Comparison of ENCODE assay signal across 9 mouse cellular contexts in genomic region chr2:170450933-170451332, GRCm38 (mm10). TPM values are rescaled to one million over a fixed set of nuclear protein-coding genes. Genes with fewer than 3 reads are reported as not detected.
DNase-seq lines count a peak whose midpoint lies in the region; ATAC-seq and TF ChIP-seq lines count a peak whose summit lies in the region.
"Had no signal": no experiment of that assay in that cellular context is flagged by ENCODE, and none has a peak within 500 bp of the region (broad histone marks: within the 10 kb centered on the region; RNA-seq: fewer than 3 reads in every experiment).

No protein-coding gene starts in this region.

- peaks cover 3% of the 10 kb centered on the region; the same call in 1 of the 2 replicates for H3K27me3 ChIP-seq in neural tube, embryonic 15.5 days (replicated peaks)
- H3K27me3 ChIP-seq in limb, embryonic 14.5 days (ENCODE audit: control insufficient read depth, insufficient read depth, low read length) = no peaks in the 10 kb centered on the region
- H3K27me3 ChIP-seq in midbrain, postnatal 0 days (ENCODE audit: insufficient read depth, low read length) = peaks cover 4% of the 10 kb centered on the region; the same call in 1 of the 2 replicates

- 10% methylated on average over 9 of the region's 9 CpGs for WGBS in neural tube, embryonic 15.5 days
- 7% methylated on average over 9 of the region's 9 CpGs for WGBS in limb, embryonic 14.5 days
- WGBS in midbrain, postnatal 0 days = 6% methylated on average over 9 of the region's 9 CpGs

- no peak overlapping the region for H3K27ac ChIP-seq in neural tube, embryonic 15.5 days (replicated peaks)
- H3K27ac ChIP-seq in limb, embryonic 14.5 days (replicated peaks; ENCODE audit: low read depth, low read length) = no peak overlapping the region
- no peak overlapping the region for H3K27ac ChIP-seq in midbrain, postnatal 0 days (ENCODE audit: low read depth, low read length)

- no peak overlapping the region for H3K4me2 ChIP-seq in neural tube, embryonic 15.5 days
- peak overlapping the region; percentile 27; the same call in 1 of the 2 replicates for H3K4me2 ChIP-seq in limb, embryonic 14.5 days (replicated peaks; ENCODE audit: low read depth, low read length, severe bottlenecking)
- no peak overlapping the region for H3K4me2 ChIP-seq in midbrain, postnatal 0 days (ENCODE audit: low read depth, low read length, poor library complexity, severe bottlenecking)

- H3K9me3 ChIP-seq in neural tube, embryonic 15.5 days (replicated peaks) = no peaks in the 10 kb centered on the region
- H3K9me3 ChIP-seq in limb, embryonic 14.5 days (ENCODE audit: control insufficient read depth, low read length) = no peaks in the 10 kb centered on the region
- H3K9me3 ChIP-seq in midbrain, postnatal 0 days (ENCODE audit: low read length) = no peaks in the 10 kb centered on the region

- no peak overlapping the region for H3K4me3 ChIP-seq in neural tube, embryonic 15.5 days (replicated peaks)
- no peak overlapping the region for H3K4me3 ChIP-seq in limb, embryonic 14.5 days (replicated peaks; ENCODE audit: low read length)
- no peak overlapping the region for H3K4me3 ChIP-seq in midbrain, postnatal 0 days (ENCODE audit: low read depth, low read length)

- H3K4me1 ChIP-seq in neural tube, embryonic 15.5 days = no peaks in the 10 kb centered on the region
- H3K4me1 ChIP-seq in limb, embryonic 14.5 days (ENCODE audit: control insufficient read depth, insufficient read depth, low read length) = no peaks in the 10 kb centered on the region
- no peaks in the 10 kb centered on the region for H3K4me1 ChIP-seq in midbrain, postnatal 0 days (ENCODE audit: insufficient read depth, low read length)

- peak; percentile 91 for DNase-seq in neural tube, embryonic 10.5 days (ENCODE audit: extremely low spot score, low spot score)
- peak; percentile 87 for DNase-seq in embryo, embryonic 9.5 days (ENCODE audit: extremely low spot score)
- DNase-seq in heart, adult 18-20 months = peak; percentile 58 to 91
- DNase-seq in kidney, adult 8-10 months = peak; percentile 78 to 93
- DNase-seq in limb, embryonic 14.5 days (ENCODE audit: low spot score) = peak; percentile 77
- peak; percentile 74 for DNase-seq in midbrain, postnatal 0 days (ENCODE audit: low spot score)
- peak; percentile 20 to 51 for DNase-seq in spleen, postnatal 14 days (ENCODE audit: low spot score in 2 of 2)

- no peak for TF ChIP-seq POLR2A in limb, embryonic 14.5 days (IDR thresholded peaks at IDR 0.05; ENCODE audit: borderline replicate concordance, extremely low read depth, insufficient read depth, insufficient read length)

- ATAC-seq in neural tube, embryonic 15.5 days (ENCODE audit: low FRiP score) = no peak
- ATAC-seq in limb, embryonic 14.5 days (ENCODE audit: low FRiP score, low read depth) = no peak; the same call in 1 of the 2 replicates
- no peak for ATAC-seq in midbrain, postnatal 0 days (ENCODE audit: low FRiP score)

- peak; percentile 92 for TF ChIP-seq CTCF in midbrain, postnatal 0 days (IDR thresholded peaks at IDR 0.05)

- H3K9ac ChIP-seq in neural tube, embryonic 15.5 days (replicated peaks) = no peak overlapping the region
- H3K9ac ChIP-seq in limb, embryonic 14.5 days (ENCODE audit: low read depth, low read length, severe bottlenecking) = no peak overlapping the region
- H3K9ac ChIP-seq in midbrain, postnatal 0 days (replicated peaks; ENCODE audit: low read length, poor library complexity, severe bottlenecking) = no peak overlapping the region

- H3K36me3 ChIP-seq in neural tube, embryonic 15.5 days = no peaks in the 10 kb centered on the region
- H3K36me3 ChIP-seq in limb, embryonic 14.5 days (ENCODE audit: control insufficient read depth, insufficient read depth, low read length) = no peaks in the 10 kb centered on the region
- no peaks in the 10 kb centered on the region for H3K36me3 ChIP-seq in midbrain, postnatal 0 days (ENCODE audit: insufficient read depth, low read length)
- H3K36me3 ChIP-seq: G1E had no signal

RNA-seq across cellular contexts. Expression of gene Bcas1, which starts 23.3 kb away (rescaled TPM):
- polyA plus RNA-seq in neural tube, embryonic 15.5 days (2015; fragmentation: Nextera tagmentation; extraction: Ambion mirVana) = 9.2 and 10.6 TPM in 2 replicates
- under 1 TPM; 0.25 to 0.87 TPM for total RNA-seq in heart, adult 18-20 months (2021)
- polyA plus RNA-seq in limb, embryonic 14.5 days (2012; rRNA removed) = 0.74 and 1.0 TPM in 2 replicates
- polyA plus RNA-seq in limb, embryonic 14.5 days (2014; fragmentation: Nextera tagmentation; extraction: Ambion mirVana) = 0.33 and 0.45 TPM in 2 replicates
- 9.4 and 9.6 TPM in 2 replicates for total RNA-seq in midbrain, postnatal 0 days (2014; rRNA removed)
- 7.5 and 8.5 TPM in 2 replicates for polyA plus RNA-seq in midbrain, postnatal 0 days (2015; fragmentation: Nextera tagmentation; extraction: Ambion mirVana)
- polyA plus RNA-seq: G1E had no signal

RNA-seq across cellular contexts. Expression of gene Pfdn4, which starts 45.3 kb away (rescaled TPM):
- 125 and 142 TPM in 2 replicates for polyA plus RNA-seq in neural tube, embryonic 15.5 days (2015; fragmentation: Nextera tagmentation; extraction: Ambion mirVana)
- 10 to 100 TPM; 10.8 to 14.8 TPM for total RNA-seq in heart, adult 18-20 months (2021)
- 29.5 and 45.0 TPM in 2 replicates for polyA plus RNA-seq in limb, embryonic 14.5 days (2012; rRNA removed)
- polyA plus RNA-seq in limb, embryonic 14.5 days (2014; fragmentation: Nextera tagmentation; extraction: Ambion mirVana) = 77.0 and 82.6 TPM in 2 replicates
- total RNA-seq in midbrain, postnatal 0 days (2014; rRNA removed) = 94.1 and 161 TPM in 2 replicates
- polyA plus RNA-seq in midbrain, postnatal 0 days (2015; fragmentation: Nextera tagmentation; extraction: Ambion mirVana) = 147 and 157 TPM in 2 replicates

RNA-seq across cellular contexts. Expression of gene Cyp24a1, which starts 46.0 kb away (rescaled TPM):
- 0.12 TPM in 1 of 2 replicates, not detected in the other for polyA plus RNA-seq in neural tube, embryonic 15.5 days (2015; fragmentation: Nextera tagmentation; extraction: Ambion mirVana)
- not detected for total RNA-seq in heart, adult 18-20 months (2021)
- 0.03 TPM in 2 replicates for polyA plus RNA-seq in limb, embryonic 14.5 days (2012; rRNA removed)
- not detected in 2 replicates for polyA plus RNA-seq in limb, embryonic 14.5 days (2014; fragmentation: Nextera tagmentation; extraction: Ambion mirVana)
- 0.14 TPM in 1 of 2 replicates, not detected in the other for total RNA-seq in midbrain, postnatal 0 days (2014; rRNA removed)
- polyA plus RNA-seq in midbrain, postnatal 0 days (2015; fragmentation: Nextera tagmentation; extraction: Ambion mirVana) = 0.09 and 0.23 TPM in 2 replicates
- total RNA-seq: G1E had no signal
- polyA plus RNA-seq: G1E had no signal

Comparison
In these comparisons a context has a peak if more than half of its experiments do, and no peak if none do; other contexts are left out.
1. DNase-seq: peak in every context shown above with its lines; median percentile 91 in neural tube, embryonic 10.5 days; 87 in embryo, embryonic 9.5 days; 86 in kidney, adult 8-10 months; 77 in limb, embryonic 14.5 days; 74 in heart, adult 18-20 months; 74 in midbrain, postnatal 0 days; 36 in spleen, postnatal 14 days.